ENCODE assay signal across 27 mouse cellular contexts in the genomic region with DNA sequence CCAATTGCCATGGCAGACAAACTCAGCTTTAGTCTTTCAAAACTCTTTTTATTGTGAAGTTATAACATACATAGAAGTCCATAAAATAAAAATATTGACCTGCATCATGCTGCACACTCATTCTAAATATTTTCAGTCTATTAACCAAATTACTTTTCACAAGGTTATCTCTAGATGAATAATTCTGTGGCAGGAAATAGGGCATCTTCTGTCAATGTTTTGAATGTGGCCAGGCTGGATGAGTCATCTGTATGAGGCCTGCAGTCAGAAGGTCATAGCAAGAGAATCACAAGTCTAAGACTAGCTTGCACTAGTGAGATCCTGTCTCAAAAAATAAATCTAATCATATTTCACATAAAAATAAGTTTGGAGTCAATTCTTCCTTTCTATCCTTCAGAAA.
DNase-seq lines count a peak whose midpoint lies in the region; ATAC-seq and TF ChIP-seq lines count a peak whose summit lies in the region.
"Had no signal": no experiment of that assay in that cellular context is flagged by ENCODE, and none has a peak within 500 bp of the region (broad histone marks: within the 10 kb centered on the region; RNA-seq: fewer than 3 reads in every experiment).

No protein-coding gene starts in this region.

- no peak for TF ChIP-seq POLR2A in CH12.LX (IDR thresholded peaks at IDR 0.05; ENCODE audit: low read depth, low read length)

- in situ Hi-C loops in CH12.LX (cut with MboI; ENCODE audit: low pct_ligation_motif_present, low pct_unique_long_range_greater_than_20kb, low sequenced_read_pairs): no loop called here

- DNase-seq in adrenal gland, adult (ENCODE audit: inconsistent age in 2 of 2, low spot score in 1 of 2): peak; percentile 35 to 75
- no peak for DNase-seq in adrenal gland, postnatal 4 days (ENCODE audit: low spot score in 2 of 2)
- DNase-seq in 3T3-L1 (ENCODE audit: low read depth, low spot score) (peak; percentile 72), CH12.LX (ENCODE audit: extremely low read depth) (peak; percentile 42)
- DNase-seq in adrenal gland, postnatal 14 days: peak; percentile 10
- no peak for DNase-seq in frontal cortex, postnatal 14 days (ENCODE audit: low spot score in 2 of 2)
- DNase-seq in ovary, adult 18-20 months (ENCODE audit: low spot score): no peak
- DNase-seq: cerebellum, adult 11-12 months; cerebellum, adult 8-10 months; cerebellum, postnatal 14 days; forebrain, postnatal 0 days; gastrocnemius, postnatal 25 days; heart, adult 18-20 months; heart, postnatal 10 days; heart, postnatal 36 days; kidney, adult 11 months; kidney, adult 8-10 months had no signal

- no peaks in the 10 kb centered on the region for H3K36me3 ChIP-seq in CH12.LX (replicated peaks in 1 of 2; ENCODE audit: control insufficient read depth in 1 of 2, insufficient read depth in 1 of 2, low read length in 1 of 2)
- H3K36me3 ChIP-seq in forebrain, embryonic 15.5 days: no peaks in the 10 kb centered on the region
- H3K36me3 ChIP-seq: forebrain, embryonic 10.5 days; G1E; heart, embryonic 12.5 days; heart, embryonic 15.5 days; hindbrain, embryonic 10.5 days; hindbrain, embryonic 13.5 days; intestine, embryonic 15.5 days had no signal

- H3K4me1 ChIP-seq in CH12.LX (ENCODE audit: control insufficient read depth in 1 of 2, insufficient read depth in 2 of 2): peaks cover 0 to 5% of the 10 kb centered on the region in 2 experiments; a peak in 2 of 4 replicates
- H3K4me1 ChIP-seq in forebrain, embryonic 15.5 days: no peaks in the 10 kb centered on the region
- H3K4me1 ChIP-seq: forebrain, embryonic 10.5 days; forebrain, embryonic 13.5 days; heart, embryonic 12.5 days; heart, embryonic 15.5 days; hindbrain, embryonic 10.5 days; hindbrain, embryonic 13.5 days; intestine, embryonic 15.5 days had no signal

- H3K4me2 ChIP-seq in CH12.LX (ENCODE audit: insufficient read depth, low read depth, poor library complexity, severe bottlenecking): no peak overlapping the region
- no peak overlapping the region for H3K4me2 ChIP-seq in forebrain, embryonic 15.5 days (replicated peaks)
- H3K4me2 ChIP-seq: forebrain, embryonic 13.5 days; heart, embryonic 12.5 days; heart, embryonic 15.5 days; hindbrain, embryonic 13.5 days; intestine, embryonic 15.5 days had no signal

- no peak for TF ChIP-seq RAD21 in CH12.LX (IDR thresholded peaks at IDR 0.05; ENCODE audit: low read depth, low read length)

- no peak overlapping the region for H3K9ac ChIP-seq in CH12.LX (ENCODE audit: insufficient read depth, low read depth)
- no peak overlapping the region for H3K9ac ChIP-seq in forebrain, embryonic 15.5 days (replicated peaks)
- H3K9ac ChIP-seq: forebrain, embryonic 13.5 days; forebrain, postnatal 0 days; heart, embryonic 12.5 days; heart, embryonic 15.5 days; hindbrain, embryonic 13.5 days; intestine, embryonic 15.5 days had no signal

- H3K4me3 ChIP-seq in CH12.LX (replicated peaks in 1 of 3; ENCODE audit: low read depth in 2 of 3, low read length in 2 of 3, poor library complexity in 1 of 3): no peak overlapping the region
- no peak overlapping the region for H3K4me3 ChIP-seq in forebrain, embryonic 15.5 days
- H3K4me3 ChIP-seq: forebrain, embryonic 10.5 days; forebrain, embryonic 13.5 days; heart, embryonic 12.5 days; heart, embryonic 15.5 days; hindbrain, embryonic 10.5 days; hindbrain, embryonic 13.5 days; intestine, embryonic 15.5 days had no signal

- TF ChIP-seq CTCF in CH12.LX (conservative IDR thresholded peaks at IDR 0.05 in 1 of 2, IDR thresholded peaks at IDR 0.05 in 1 of 2; ENCODE audit: low read depth in 2 of 2, low read length in 2 of 2): no peak

- no peak overlapping the region for H3K27ac ChIP-seq in CH12.LX (ENCODE audit: insufficient read depth, low read depth)
- H3K27ac ChIP-seq in forebrain, embryonic 15.5 days (replicated peaks): no peak overlapping the region
- H3K27ac ChIP-seq: forebrain, embryonic 10.5 days; forebrain, embryonic 13.5 days; heart, embryonic 15.5 days; hindbrain, embryonic 10.5 days; hindbrain, embryonic 13.5 days; intestine, embryonic 15.5 days had no signal

- peak; percentile 39; the same call in 1 of the 2 replicates for TF ChIP-seq EP300 in CH12.LX (IDR thresholded peaks at IDR 0.05; ENCODE audit: low read length)

- H3K79me2 ChIP-seq in CH12.LX (replicated peaks; ENCODE audit: control insufficient read depth, extremely low read depth, insufficient read depth, poor library complexity, severe bottlenecking): no peaks in the 10 kb centered on the region

- no peaks in the 10 kb centered on the region for H3K27me3 ChIP-seq in CH12.LX (replicated peaks)
- no peaks in the 10 kb centered on the region for H3K27me3 ChIP-seq in forebrain, embryonic 15.5 days
- H3K27me3 ChIP-seq: forebrain, embryonic 13.5 days; heart, embryonic 12.5 days; heart, embryonic 15.5 days; hindbrain, embryonic 13.5 days; intestine, embryonic 15.5 days had no signal

- ATAC-seq in forebrain, embryonic 15.5 days (replicated peaks): no peak
- ATAC-seq: forebrain, embryonic 13.5 days; forebrain, postnatal 0 days; hindbrain, embryonic 16.5 days; intestine, embryonic 15.5 days had no signal

- H3K9me3 ChIP-seq in CH12.LX (replicated peaks; ENCODE audit: low read length): no peaks in the 10 kb centered on the region
- no peaks in the 10 kb centered on the region for H3K9me3 ChIP-seq in forebrain, embryonic 15.5 days
- H3K9me3 ChIP-seq: forebrain, embryonic 10.5 days; forebrain, embryonic 13.5 days; G1E; heart, embryonic 12.5 days; heart, embryonic 15.5 days; hindbrain, embryonic 10.5 days; hindbrain, embryonic 13.5 days; intestine, embryonic 15.5 days had no signal

- dilution Hi-C loops in CH12.LX (cut with MboI; ENCODE audit: extremely low pct_ligation_motif_present, extremely low pct_unique_long_range_greater_than_20kb, low sequenced_read_pairs): no loop called here

TF ChIP-seq in CH12.LX, 34 proteins besides CTCF, POLR2A, EP300 and RAD21:
- TF ChIP-seq NRF1 (IDR thresholded peaks at IDR 0.05; ENCODE audit: low read depth, low read length): no peak
- TF ChIP-seq POLR2AphosphoS2 (IDR thresholded peaks at IDR 0.05; ENCODE audit: low read depth, low read length): no peak
- no peak for TF ChIP-seq MAZ (IDR thresholded peaks at IDR 0.05; ENCODE audit: low read depth, low read length)
- no peak for TF ChIP-seq E2F4 (IDR thresholded peaks at IDR 0.05; ENCODE audit: insufficient replicate concordance, low read depth, low read length)
- TF ChIP-seq MAFK (IDR thresholded peaks at IDR 0.05; ENCODE audit: insufficient replicate concordance, low read length): no peak
- TF ChIP-seq RCOR1 (conservative IDR thresholded peaks at IDR 0.05; ENCODE audit: low read depth, low read length): no peak
- TF ChIP-seq TCF12 (IDR thresholded peaks at IDR 0.05; ENCODE audit: low read depth, low read length): no peak
- no peak for TF ChIP-seq ZNF384 (IDR thresholded peaks at IDR 0.05; ENCODE audit: low read depth, low read length)
- TF ChIP-seq GABPA (IDR thresholded peaks at IDR 0.05; ENCODE audit: insufficient replicate concordance, low read depth, low read length): no peak
- 0 out of 2 replicates have a peak, but pooled peaks have one; percentile 7 for TF ChIP-seq JUND (conservative IDR thresholded peaks at IDR 0.05; ENCODE audit: low read depth, low read length)
- TF ChIP-seq ETS1 (conservative IDR thresholded peaks at IDR 0.05; ENCODE audit: low read depth, low read length): no peak
- 0 out of 2 replicates have a peak, but pooled peaks have one; percentile 26 for TF ChIP-seq IRF4 (IDR thresholded peaks at IDR 0.05; ENCODE audit: low read depth, low read length)
- TF ChIP-seq TBP (conservative IDR thresholded peaks at IDR 0.05; ENCODE audit: low read depth, low read length): no peak

Comparison
In these comparisons a context has a peak if more than half of its experiments do, and no peak if none do; other contexts are left out.
1. DNase-seq: peak in adrenal gland, adult (2 of 2), 3T3-L1 (single experiment), CH12.LX (single experiment) and adrenal gland, postnatal 14 days (single experiment); none in adrenal gland, postnatal 4 days (0 of 2), frontal cortex, postnatal 14 days (0 of 2) and ovary, adult 18-20 months (single experiment).